Mouse (Mus musculus) stomach, embryonic 16.5 days (tissue): ENCODE data around the gene Lrp2bp. TPM values are rescaled to one million over a fixed set of nuclear protein-coding genes. Genes with fewer than 3 reads are reported as not detected.

ENCODE experiments used
- ATAC-seq: fragments of 200-750 bp; cut with Nextera tagmentation; 2 replicates; pipeline ENCODE4 v1.8.0; 2017; ENCODE audit warnings: moderate number of reproducible peaks, moderate TSS enrichment; ENCODE audit not compliant: insufficient read depth, low FRiP score
- H3K27ac ChIP-seq: fragments of 300-500 bp; sonication (generic); 2 replicates; pipeline ENCODE4 v1.5.1; 2014; ENCODE audit warnings: low read length
- H3K27me3 ChIP-seq: fragments of 300-500 bp; sonication (generic); 2 replicates; pipeline ENCODE4 v1.6.1; 2014; ENCODE audit warnings: low read length, control low read depth, mixed read lengths; ENCODE audit not compliant: control insufficient read depth, insufficient read depth
- H3K36me3 ChIP-seq: fragments of 300-500 bp; sonication (generic); 2 replicates; pipeline ENCODE4 v1.6.1; 2014; ENCODE audit warnings: low read length; ENCODE audit not compliant: control insufficient read depth, insufficient read depth
- H3K4me1 ChIP-seq: fragments of 300-500 bp; sonication (generic); 2 replicates; pipeline ENCODE4 v1.6.1; 2014; ENCODE audit warnings: low read length, control low read depth, mixed read lengths; ENCODE audit not compliant: control insufficient read depth, insufficient read depth
- H3K4me2 ChIP-seq: fragments of 300-500 bp; sonication (generic); 2 replicates; pipeline ENCODE4 v1.6.1; 2014; ENCODE audit warnings: low read depth, low read length, mixed read lengths
- H3K4me3 ChIP-seq: fragments of 300-500 bp; sonication (generic); replicated peaks from 2 replicates; pipeline ENCODE4 v1.5.1; 2014; ENCODE audit warnings: mild to moderate bottlenecking, low read length
- H3K9ac ChIP-seq: fragments of 300-500 bp; sonication (generic); 2 replicates; pipeline ENCODE4 v1.6.1; 2014; ENCODE audit warnings: low read length
- H3K9me3 ChIP-seq: fragments of 300-500 bp; sonication (generic); replicated peaks from 2 replicates; pipeline ENCODE4 v1.6.1; 2016; ENCODE audit warnings: low read length, control low read depth; ENCODE audit not compliant: control insufficient read depth
- WGBS: fragments of 180-500 bp; shearing (Covaris S2); extraction: QIAGEN DNeasy Blood & Tissue Kit; methylation state at CpG from one replicate; pipeline ENCODE4 v1.1.7; 2014; 5-methylcytosine and 5-hydroxymethylcytosine counted together
- polyA plus RNA-seq: library from polyadenylated mRNA; unstranded; fragments of >200 nt; fragmentation: Nextera tagmentation; extraction: Ambion mirVana; gene quantifications from 2 replicates; pipeline ENCODE4 v1.2.1, GENCODE M21; 2015

Gene Lrp2bp
- polyA plus RNA-seq, 1 experiment from 2014 or later = 0.71 TPM

- Histone ChIP-seq H3K27me3 (no peaks in the 10 kb centered on the region), H3K27ac (no peak overlapping the region), H3K4me2 (no peak overlapping the region), H3K9ac (no peak overlapping the region), H3K36me3 (no peaks in the 10 kb centered on the region), H3K4me1 (no peaks in the 10 kb centered on the region), H3K4me3 (no peak overlapping the region), H3K9me3 (no peaks in the 10 kb centered on the region)
- no peak for ATAC-seq
- WGBS = 92% methylated on average over 5 of the region's 5 CpGs
Observed at GRCm38 (mm10) chr8:46075223-46075622, 76.1 kb downstream of the Lrp2bp start.

- no peaks in the 10 kb centered on the region for H3K4me1 ChIP-seq
- no peak overlapping the region for H3K4me3 ChIP-seq
- no peaks in the 10 kb centered on the region for H3K9me3 ChIP-seq
- H3K27me3 ChIP-seq = no peaks in the 10 kb centered on the region
- 75% methylated on average over 6 of the region's 6 CpGs for WGBS
- H3K27ac ChIP-seq = no peak overlapping the region
- ATAC-seq = no peak
- H3K9ac ChIP-seq = no peak overlapping the region
- H3K4me2 ChIP-seq = no peak overlapping the region
- H3K36me3 ChIP-seq = no peaks in the 10 kb centered on the region
Observed at GRCm38 (mm10) chr8:46078866-46079265, 79.8 kb downstream of the Lrp2bp start.

Other genes with a start within 250 kb of the Lrp2bp start
- 222 and 236 TPM in 2 replicates for gene Pdlim3, start 113.8 kb upstream of the Lrp2bp start, polyA plus RNA-seq
- gene Ccdc110, start 64.7 kb upstream of the Lrp2bp start, polyA plus RNA-seq = not detected in 2 replicates
- 4.1 and 4.2 TPM in 2 replicates for gene 1700029J07Rik, start 24.1 kb upstream of the Lrp2bp start, polyA plus RNA-seq
- gene Ufsp2, start 23.8 kb upstream of the Lrp2bp start, polyA plus RNA-seq = 91.4 and 93.6 TPM in 2 replicates
- 27.1 and 41.3 TPM in 2 replicates for gene Ankrd37, start 6.4 kb downstream of the Lrp2bp start, polyA plus RNA-seq
- 16.3 and 18.5 TPM in 2 replicates for gene Cfap97, start 152.5 kb downstream of the Lrp2bp start, polyA plus RNA-seq
- 4.0 and 6.0 TPM in 2 replicates for gene Snx25, start 152.9 kb downstream of the Lrp2bp start, polyA plus RNA-seq
- gene Slc25a4, start 212.0 kb downstream of the Lrp2bp start, polyA plus RNA-seq = 398 and 461 TPM in 2 replicates